Mouse (Mus musculus) embryonic fibroblast, embryonic 13.5 days (primary cell): Measurements from ENCODE around the gene Thbs2. TPM values are rescaled to one million over a fixed set of nuclear protein-coding genes. Genes with fewer than 3 reads are reported as not detected.
A peak's percentile ranks its signal among the peaks of the same experiment; 100 is the strongest.

Experiments
- H3K27ac ChIP-seq: 2 replicates; pipeline ENCODE4 v1.5.1; 2012; ENCODE audit warnings: low read length, control low read depth, inconsistent platforms; ENCODE audit not compliant: insufficient read depth
- H3K4me1 ChIP-seq: 2 replicates; pipeline ENCODE4 v1.6.1; 2011; ENCODE audit warnings: low read length; ENCODE audit not compliant: control insufficient read depth, insufficient read depth
- H3K4me3 ChIP-seq: 2 replicates; pipeline ENCODE4 v1.5.1; 2011; ENCODE audit warnings: mild to moderate bottlenecking, control low read depth, low read length; ENCODE audit not compliant: insufficient read depth
- CTCF ChIP-seq: IDR thresholded peaks from 2 replicates; pipeline ENCODE4 v1.5.1; 2011; ENCODE audit warnings: mild to moderate bottlenecking, control low read depth, low read length, moderate library complexity, borderline replicate concordance; ENCODE audit not compliant: insufficient read depth
- POLR2A ChIP-seq: IDR thresholded peaks from 2 replicates; pipeline ENCODE4 v1.6.1; 2011; ENCODE audit warnings: low read depth, mild to moderate bottlenecking, control low read depth, low read length, moderate library complexity
- polyA plus RNA-seq: library from polyadenylated mRNA; stranded (reverse); fragments of >200 nt; gene quantifications from 2 replicates; pipeline ENCODE4 v1.2.4, GENCODE M21; 2011; ENCODE audit warnings: low read depth; ENCODE audit not compliant: missing spikeins, insufficient read length

Thbs2 gene
- polyA plus RNA-seq, 1 experiment, result 405 TPM

DNA sequence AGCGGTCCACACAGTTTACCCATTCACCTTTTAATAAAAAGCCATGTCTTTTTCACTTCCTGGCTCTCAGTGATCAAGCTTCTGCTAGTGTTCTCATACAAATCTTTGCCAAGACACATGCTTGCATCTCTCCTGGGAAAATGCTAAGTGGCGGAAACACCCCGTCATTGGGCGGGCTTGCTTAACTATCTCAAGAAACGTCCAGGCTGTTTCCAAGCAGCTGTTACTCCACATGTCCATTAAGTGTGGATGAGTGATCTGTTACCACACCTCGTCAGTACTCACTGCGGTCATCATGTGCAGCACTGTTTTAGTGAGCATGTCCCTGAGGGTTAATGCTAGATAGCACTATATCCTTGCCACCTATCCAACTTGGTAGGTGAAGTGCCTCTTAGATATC lies 26.2 kb upstream of the Thbs2 start:
- peak overlapping the region; percentile 0; the same call in 1 of the 2 replicates for H3K27ac ChIP-seq
- no peak overlapping the region for H3K4me3 ChIP-seq
- TF ChIP-seq POLR2A, result no peak
- TF ChIP-seq CTCF, result no peak
- H3K4me1 ChIP-seq, result peaks cover 5% of the 10 kb centered on the region; the same call in 1 of the 2 replicates

DNA sequence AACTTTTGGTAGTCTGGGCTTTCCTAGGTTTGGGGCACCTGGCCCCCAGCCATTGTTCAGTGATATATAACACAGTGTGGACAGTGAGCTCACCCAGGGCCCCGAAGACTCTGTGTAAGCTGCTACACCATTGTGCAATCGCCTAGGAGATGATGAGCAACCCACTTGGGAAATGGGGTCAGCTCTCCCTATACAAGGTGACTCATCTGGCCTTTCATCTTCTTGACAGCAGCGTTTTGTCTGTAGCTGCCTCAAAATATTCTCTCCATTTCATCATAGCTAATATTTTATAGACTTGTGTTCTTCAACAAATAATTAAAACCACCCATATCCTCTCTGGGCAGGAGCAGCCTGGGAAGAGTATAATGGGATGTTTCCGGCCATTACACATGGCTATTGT lies 24.8 kb upstream of the Thbs2 start:
- H3K4me1 ChIP-seq, result peaks cover 5% of the 10 kb centered on the region; the same call in 1 of the 2 replicates
- H3K4me3 ChIP-seq, result no peak overlapping the region
- H3K27ac ChIP-seq, result peak overlapping the region; percentile 71
- TF ChIP-seq POLR2A, result no peak
- TF ChIP-seq CTCF, result no peak

DNA sequence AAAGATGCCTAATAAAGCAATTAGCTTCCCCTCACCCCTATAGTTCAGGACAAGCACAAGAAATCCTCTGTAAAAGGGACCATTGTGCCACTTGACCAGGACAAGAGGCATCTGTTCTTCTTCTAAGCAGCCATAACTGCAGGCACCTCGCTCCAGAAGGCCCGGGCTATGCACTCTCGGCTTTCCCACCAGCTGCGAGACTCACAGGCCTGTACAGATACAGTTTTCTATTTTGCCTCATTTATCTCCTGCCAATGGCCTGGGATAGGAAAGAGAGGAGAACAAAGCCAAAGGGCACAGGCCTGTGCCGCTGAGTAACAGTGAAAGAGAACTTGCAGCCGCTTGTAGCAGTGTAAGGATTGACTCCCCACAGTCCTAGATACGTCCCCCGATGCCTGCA lies 20.7 kb upstream of the Thbs2 start:
- H3K4me1 ChIP-seq, result peaks cover 3% of the 10 kb centered on the region; the same call in 1 of the 2 replicates
- TF ChIP-seq CTCF (no peak), POLR2A (no peak)
- H3K4me3 ChIP-seq, result no peak overlapping the region
- no peak overlapping the region for H3K27ac ChIP-seq

DNA sequence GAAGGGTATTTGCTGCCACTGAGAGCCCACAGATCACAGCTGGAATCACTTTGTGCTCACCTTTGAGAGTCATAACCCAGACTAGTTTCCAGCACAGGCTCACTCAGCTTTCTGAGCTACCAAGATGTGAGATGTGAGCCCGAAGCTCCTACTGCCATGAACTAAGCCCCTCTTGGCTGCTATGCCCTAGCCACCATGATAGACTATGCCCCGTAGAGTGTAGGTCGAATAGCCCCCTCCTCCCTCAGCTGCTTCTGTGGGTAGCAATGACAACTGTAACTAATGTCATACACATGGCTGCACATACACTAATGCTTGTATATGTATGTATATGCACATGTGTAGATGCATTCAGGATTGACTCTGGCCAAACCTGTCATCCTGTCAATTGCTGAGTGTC lies 20.3 kb upstream of the Thbs2 start:
- no peak overlapping the region for H3K27ac ChIP-seq
- peaks cover 3% of the 10 kb centered on the region; the same call in 1 of the 2 replicates for H3K4me1 ChIP-seq
- TF ChIP-seq POLR2A (no peak), CTCF (no peak)
- H3K4me3 ChIP-seq, result no peak overlapping the region

DNA sequence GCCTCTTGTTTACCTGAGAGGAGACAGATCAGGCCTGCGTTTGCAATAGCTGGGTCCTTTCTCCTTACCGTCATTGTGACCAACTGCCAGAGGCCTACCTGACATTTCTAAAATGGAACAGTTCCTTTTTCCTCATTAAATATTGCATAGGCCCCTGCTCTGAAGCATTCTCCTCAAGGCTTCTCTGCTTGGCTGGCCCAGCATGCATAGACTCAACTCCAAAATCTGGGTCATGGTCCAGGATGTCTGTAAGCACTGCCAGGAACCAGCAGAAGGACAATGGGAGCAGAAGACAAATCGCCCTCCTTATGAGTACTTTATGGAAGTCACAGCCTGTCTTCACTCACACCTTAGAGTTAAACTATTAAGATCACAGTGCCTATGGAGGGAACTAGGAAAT lies 17.7 kb upstream of the Thbs2 start:
- Histone ChIP-seq H3K4me3 (no peak overlapping the region), H3K27ac (no peak overlapping the region), H3K4me1 (no peaks in the 10 kb centered on the region)
- TF ChIP-seq POLR2A, result no peak
- TF ChIP-seq CTCF, result no peak

DNA sequence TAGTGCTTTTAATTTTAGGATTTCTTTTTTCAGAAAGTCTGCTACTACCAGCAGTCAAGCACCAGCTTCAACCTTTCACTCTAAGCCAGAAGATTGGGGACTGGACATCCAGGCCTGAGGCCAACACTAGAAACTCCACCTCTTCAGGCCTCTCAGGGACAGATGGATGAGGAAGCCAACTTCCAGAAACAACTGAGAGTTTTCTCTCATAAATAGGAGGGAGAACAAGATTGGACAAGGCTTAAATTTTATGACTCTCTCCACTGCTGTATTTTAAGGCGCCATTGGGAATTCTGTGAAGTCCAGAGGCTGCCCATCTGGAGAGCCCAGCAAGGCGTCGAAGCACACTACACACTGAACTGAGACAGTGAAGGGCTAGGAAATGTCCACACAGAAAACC lies 17.0 kb upstream of the Thbs2 start:
- Histone ChIP-seq H3K4me1 (no peaks in the 10 kb centered on the region), H3K4me3 (no peak overlapping the region), H3K27ac (no peak overlapping the region)
- TF ChIP-seq POLR2A, result no peak
- no peak for TF ChIP-seq CTCF

DNA sequence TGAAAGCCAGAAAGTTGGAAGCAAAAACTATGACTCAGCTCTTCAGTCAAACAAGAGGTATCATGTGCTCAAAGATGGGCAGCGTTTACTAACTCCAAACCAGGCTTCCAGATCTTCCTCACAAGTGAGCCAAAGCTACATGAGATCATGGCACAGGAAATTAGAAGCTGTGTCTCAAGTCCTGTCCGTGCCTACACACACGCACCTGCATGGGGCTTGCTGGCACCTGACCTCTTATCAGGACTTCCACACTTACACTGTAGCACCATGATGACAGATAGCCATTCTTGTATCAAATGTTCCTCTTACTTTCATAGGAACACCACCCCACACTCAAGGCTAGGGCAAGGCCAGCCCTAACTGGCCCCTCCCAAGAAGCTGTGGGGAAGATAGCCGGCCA lies 12.0 kb upstream of the Thbs2 start:
- H3K27ac ChIP-seq, result no peak overlapping the region
- H3K4me1 ChIP-seq, result no peaks in the 10 kb centered on the region
- TF ChIP-seq CTCF (no peak), POLR2A (no peak)
- H3K4me3 ChIP-seq, result no peak overlapping the region

DNA sequence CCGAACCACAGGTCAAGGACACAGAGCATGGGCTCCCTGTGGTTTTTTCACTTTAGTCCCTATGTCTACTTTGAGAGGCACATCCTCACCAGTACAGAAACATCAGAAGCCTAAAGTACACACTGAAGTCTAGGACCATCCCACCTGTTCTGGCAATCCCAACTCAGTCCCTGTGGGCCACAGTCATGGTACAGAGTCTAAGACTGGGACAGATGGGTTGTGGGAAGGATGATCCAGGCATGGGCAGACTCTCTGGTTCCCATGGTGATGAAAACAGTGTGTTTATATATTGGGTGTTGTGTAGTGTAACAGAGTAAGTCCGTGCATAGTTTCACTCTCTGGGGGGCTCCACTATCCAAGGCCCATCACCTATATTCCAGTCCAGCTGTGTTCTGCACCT lies 11.4 kb upstream of the Thbs2 start:
- H3K4me3 ChIP-seq, result no peak overlapping the region
- H3K27ac ChIP-seq, result no peak overlapping the region
- no peak for TF ChIP-seq POLR2A
- no peak for TF ChIP-seq CTCF
- H3K4me1 ChIP-seq, result no peaks in the 10 kb centered on the region

DNA sequence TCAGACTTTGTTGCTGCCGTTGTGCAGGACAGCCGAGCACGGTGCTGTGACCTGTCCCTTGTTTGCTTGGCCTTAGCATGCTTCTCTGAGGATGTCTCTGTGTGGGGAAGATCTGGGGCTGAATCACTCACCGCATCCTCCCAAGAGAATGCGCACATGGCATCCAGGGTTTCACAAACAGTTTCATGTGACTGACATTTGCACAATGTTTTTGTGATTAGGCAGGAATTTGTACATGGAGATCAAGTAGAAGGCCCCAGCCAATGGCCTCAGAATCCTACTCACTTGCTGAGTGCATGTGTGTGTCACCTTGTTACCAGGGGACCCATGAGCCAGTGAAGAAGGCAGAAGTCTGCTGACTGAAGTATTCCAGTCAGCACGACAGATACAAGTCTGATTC lies 9.7 kb upstream of the Thbs2 start:
- 0 out of 2 replicates have a peak, but pooled peaks cover 2% of the 10 kb centered on the region for H3K4me1 ChIP-seq
- TF ChIP-seq CTCF (no peak), POLR2A (no peak)
- no peak overlapping the region for H3K27ac ChIP-seq
- no peak overlapping the region for H3K4me3 ChIP-seq

DNA sequence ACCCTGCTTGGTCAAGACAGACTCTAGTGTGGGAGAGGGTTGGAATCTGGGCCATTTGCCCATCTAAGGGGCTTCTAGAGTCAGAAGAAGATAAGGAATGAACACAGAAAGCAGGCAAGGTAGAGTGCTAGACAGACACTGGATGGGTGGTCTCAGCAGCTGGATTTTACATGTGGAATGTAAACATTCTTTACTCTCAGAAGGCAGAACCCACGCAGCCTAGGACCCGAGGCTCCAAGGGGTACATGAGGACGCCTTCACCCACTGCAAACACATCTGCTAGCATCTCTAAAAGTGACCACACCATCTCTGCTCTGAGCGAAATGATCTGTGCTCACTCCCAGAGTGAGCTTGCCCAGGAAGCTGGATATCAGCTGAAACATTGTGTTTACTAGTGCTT lies 9.2 kb upstream of the Thbs2 start:
- Histone ChIP-seq H3K4me1 (0 out of 2 replicates have a peak, but pooled peaks cover 2% of the 10 kb centered on the region), H3K27ac (no peak overlapping the region), H3K4me3 (no peak overlapping the region)
- TF ChIP-seq CTCF (no peak), POLR2A (no peak)

DNA sequence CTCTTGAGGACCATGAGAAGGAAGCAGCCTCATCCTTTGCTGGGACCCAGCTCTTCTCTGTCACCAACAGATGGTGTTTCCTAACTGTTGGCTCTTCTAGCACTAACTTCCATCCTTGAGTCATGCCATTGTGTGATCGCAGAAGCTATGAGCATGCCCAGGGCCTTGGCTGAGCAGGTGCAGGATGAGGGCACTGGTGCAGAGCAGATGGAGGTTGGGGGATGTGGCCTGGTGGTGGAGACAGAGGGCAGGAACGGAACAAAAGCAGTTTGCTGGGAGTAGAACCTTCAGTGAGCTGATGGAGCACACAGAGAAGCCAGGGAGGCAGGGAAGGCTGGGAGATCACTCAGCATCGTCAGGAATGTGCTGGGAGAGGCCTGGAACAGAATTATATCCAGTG lies 8.7 kb upstream of the Thbs2 start:
- no peak overlapping the region for H3K4me3 ChIP-seq
- TF ChIP-seq CTCF, result no peak
- no peak for TF ChIP-seq POLR2A
- H3K4me1 ChIP-seq, result 0 out of 2 replicates have a peak, but pooled peaks cover 2% of the 10 kb centered on the region
- H3K27ac ChIP-seq, result no peak overlapping the region

DNA sequence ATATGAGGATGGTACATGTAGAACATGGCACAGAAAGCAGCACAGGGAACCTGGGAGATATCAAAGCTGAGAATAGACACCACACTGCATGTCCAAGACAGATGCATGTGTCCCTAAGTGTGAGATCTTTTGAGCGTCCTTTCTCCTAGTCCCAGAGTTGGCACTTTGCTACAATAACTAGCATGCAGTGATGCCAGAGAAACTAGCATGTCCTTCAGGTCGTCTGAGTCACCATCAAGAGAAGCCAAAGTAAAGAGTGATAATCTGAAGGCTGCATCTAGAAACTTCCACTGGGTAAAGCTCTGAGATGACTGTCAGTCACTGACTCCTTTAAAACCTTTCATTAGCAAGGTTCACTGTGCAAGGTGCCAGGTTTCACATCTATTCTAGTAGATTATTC lies 7.9 kb upstream of the Thbs2 start:
- no peak overlapping the region for H3K27ac ChIP-seq
- TF ChIP-seq POLR2A (no peak), CTCF (no peak)
- no peak overlapping the region for H3K4me3 ChIP-seq
- 0 out of 2 replicates have a peak, but pooled peaks cover 5% of the 10 kb centered on the region for H3K4me1 ChIP-seq
